Mouse (Mus musculus) stomach, adult 2 months (tissue): ENCODE results near the gene Ctsw. TPM values are rescaled to one million over a fixed set of nuclear protein-coding genes. Genes with fewer than 3 reads are reported as not detected.

Experiments used
- polyA plus RNA-seq: library from polyadenylated mRNA; depleted of rRNA; stranded (reverse); fragments of >200 nt; gene quantifications from 2 replicates; pipeline ENCODE4 v1.2.3, GENCODE M21; 2012; rRNA removed

Ctsw gene
- polyA plus RNA-seq: 0.39 and 0.48 TPM in 2 replicates

DNA sequence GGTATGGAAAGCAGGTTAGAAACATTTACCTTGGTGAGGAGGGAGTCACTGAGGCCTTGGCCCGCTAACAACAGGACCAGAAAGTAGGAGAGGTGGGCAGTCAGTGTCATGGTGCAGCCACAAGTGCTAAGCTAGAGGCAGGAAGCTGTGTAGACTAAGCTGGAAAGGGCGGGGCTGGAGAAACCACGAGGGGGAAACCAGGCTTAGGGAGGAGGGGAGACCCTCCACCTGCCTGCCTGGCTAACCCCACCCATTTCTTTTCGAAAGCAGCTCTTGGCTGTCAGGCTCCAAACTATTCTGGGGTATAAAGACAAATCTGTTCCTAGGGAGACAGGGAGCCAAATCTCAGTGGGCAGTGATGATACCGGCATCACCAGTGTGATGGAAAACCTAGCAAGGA, at the start of gene Ctsw:
Ctsw (minus strand) TSS at position 134 of the 400 bp plus-strand sequence.

DNA sequence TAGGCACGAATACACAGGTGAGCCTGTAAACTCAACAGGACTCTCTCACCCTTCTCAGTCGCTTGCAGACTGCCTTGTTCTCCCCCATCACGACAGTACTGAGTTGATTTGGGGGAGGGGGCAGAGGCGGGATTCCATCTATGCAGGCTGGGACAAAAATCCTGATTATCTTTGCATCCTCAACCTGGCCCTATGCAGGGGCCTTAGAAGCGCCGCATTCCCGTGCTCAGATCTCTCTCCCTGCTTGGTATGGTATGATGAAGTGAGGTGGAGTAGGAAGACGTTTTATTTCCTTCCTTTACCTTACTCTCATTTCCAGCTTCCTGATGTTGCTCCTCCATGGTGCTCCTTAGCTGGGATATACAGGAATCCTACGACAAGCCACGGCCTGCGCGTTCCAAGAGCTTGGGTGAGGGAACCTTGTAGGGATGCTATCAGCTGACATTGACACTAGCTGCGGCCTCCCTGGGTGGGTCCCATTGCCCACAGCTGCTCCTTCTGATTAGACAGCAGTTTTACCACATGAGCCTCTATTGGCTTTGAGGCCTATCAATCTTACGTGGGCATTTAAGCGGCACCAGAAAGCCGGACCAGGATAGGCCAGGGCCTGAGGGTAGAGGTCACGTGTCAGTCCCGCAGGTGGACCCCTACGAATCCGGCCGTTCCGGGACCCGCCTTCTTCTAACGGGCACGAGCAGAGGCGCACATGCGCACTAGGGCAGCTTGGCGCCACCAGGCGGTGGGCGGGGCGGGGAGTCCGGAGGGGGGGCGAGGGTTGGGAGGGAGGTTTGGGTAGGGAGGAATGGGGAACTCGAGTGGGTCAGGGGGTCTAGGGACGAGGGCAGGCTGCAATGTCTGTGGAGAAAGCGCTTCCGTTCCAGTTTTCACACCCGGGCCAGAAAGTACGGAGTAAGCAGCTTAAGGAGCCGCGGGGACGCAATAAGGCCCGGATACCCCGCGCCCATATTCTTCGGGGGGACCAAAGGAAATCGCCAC, 42.0 kb upstream of the Ctsw start, which contains the start of gene Snx32:
Snx32 (minus strand) TSS at position 508 of the 996 bp plus-strand sequence.

DNA sequence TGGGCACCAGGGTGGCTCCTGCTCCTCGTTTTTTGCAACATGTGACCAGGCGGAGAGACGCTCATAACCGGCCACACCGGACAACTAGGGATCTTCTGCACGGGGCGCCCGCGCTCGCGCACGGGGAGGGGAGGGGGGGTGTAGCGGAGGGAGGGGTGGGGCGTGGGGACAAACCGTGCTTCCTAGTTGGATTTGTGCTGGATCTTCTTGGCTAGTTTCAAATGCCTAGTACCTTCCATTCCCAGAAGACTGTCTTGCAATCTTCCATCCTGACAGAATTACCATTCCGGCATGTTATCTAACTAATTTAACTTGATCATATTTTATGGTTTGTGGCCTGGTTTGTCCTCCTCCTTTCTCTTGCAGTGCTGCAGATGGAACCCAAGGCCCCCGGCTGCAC, 35.4 kb upstream of the Ctsw start, which contains the start of gene 1700020D05Rik:
1700020D05Rik (minus strand) TSS at position 101 of the 400 bp plus-strand sequence.

DNA sequence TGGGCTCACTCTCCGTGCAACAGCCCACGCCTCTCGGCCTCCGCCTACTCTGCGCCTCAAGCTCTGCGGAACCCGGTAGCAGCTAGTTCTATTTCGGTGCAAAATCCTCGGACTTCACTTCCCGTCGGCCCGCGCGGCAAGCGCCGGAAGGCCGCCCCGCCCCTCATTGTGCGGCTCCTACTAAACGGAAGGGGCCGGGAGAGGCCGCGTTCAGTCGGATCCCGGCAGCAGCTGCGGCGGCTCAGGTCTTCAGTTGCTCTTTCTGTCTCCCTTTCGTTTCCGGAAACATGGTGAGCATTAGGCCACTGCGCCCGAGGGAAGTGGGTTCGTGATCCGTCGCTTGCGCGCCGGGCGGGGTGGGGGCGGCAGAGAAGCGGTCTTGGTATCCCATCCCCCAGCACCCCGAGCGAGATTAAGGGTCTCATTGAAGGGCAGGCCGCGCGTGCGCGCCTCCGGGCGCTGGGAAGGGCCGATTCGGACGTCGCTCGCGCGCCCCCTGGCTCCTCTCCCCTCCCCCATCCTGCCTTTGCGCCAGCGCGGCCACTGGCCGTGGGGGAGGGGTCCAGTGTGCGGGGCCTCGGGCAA, 22.1 kb upstream of the Ctsw start, which contains the start of gene Cfl1:
Cfl1 (plus strand) TSS at position 143 of the 585 bp plus-strand sequence.

DNA sequence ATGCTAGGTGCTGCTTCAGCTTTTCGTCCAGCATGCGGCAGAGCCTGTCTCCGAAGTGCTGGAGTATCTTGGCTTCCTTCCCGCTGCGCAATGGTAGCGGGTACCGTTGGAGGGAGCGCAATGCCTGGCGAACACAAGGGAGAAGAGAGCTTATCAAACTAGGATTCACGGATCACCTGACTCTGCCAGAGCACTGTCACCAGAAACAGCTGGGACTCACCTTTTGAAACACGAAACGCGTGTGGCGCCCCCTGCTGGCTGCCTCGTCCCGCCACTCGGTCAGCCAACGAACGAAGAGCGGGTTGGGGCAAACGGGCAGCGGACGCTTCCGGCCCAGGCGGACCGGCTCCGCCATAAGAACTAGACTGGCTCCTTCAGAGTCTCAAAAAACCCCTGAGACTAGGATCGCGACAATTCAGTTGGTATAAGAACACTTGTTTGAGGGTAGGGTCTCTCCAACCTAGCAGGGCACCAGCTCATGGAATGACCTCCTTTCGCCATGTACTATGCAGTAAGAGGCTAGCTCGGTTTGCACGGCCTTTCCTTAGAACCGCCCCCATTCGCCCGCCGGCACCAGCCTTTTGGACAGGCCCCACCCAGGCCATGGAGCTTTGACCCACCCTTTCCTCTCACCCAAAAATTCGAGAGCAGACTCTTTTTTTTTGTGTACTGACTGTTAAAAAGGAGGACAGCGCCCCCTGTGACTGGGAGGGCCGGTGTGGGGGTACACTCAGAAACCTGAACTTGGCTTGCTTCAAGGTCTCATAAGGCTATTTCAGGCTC, 19.7 kb upstream of the Ctsw start, which contains the start of gene Mus81:
Mus81 (minus strand) TSS at position 635 of the 783 bp plus-strand sequence.

DNA sequence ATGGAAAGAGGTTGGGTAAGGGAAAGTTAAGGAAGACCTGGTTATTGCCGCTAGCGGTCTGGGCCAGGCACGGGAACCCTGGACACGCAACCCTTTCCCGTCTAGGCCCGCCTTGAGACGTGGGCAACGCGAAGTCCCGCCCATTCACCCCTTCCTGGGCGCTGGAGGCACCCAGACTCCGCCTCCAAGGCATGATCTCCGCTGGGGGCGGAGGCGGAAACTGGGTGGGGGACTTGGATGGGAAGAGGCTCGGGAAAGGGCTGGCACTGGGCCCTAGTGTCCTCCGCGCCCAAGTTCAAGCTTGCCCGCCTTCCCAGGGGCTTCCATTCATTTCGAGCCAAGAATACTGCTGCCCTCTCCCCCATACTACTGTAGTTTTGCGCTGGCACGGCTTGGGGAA, 5.4 kb upstream of the Ctsw start, which contains the start of gene Efemp2:
Efemp2 (plus strand) TSS at position 235 of the 400 bp plus-strand sequence.

DNA sequence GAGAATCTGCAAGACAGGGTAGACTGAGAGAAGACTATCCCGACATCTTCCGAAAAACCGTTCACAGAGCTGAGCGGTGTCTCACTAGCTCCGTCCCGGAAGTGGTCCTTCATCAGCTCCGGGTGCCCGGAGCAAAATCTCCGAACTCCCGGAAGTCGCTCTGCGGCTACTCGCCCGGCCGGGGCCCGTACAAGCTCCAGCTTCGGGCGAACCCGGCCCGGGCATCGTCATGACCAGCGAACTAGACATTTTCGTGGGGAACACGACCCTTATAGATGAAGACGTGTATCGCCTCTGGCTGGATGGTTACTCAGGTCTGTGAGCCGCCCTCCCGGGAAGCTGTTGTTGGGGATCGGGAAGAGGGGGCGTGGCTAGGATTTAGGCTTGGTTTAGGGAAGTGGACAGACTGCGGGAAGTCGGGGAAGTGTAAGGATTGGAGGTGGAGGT, 7.8 kb downstream of the Ctsw start, which contains the start of gene Fibp:
Fibp (plus strand) TSS at position 151 of the 447 bp plus-strand sequence.

DNA sequence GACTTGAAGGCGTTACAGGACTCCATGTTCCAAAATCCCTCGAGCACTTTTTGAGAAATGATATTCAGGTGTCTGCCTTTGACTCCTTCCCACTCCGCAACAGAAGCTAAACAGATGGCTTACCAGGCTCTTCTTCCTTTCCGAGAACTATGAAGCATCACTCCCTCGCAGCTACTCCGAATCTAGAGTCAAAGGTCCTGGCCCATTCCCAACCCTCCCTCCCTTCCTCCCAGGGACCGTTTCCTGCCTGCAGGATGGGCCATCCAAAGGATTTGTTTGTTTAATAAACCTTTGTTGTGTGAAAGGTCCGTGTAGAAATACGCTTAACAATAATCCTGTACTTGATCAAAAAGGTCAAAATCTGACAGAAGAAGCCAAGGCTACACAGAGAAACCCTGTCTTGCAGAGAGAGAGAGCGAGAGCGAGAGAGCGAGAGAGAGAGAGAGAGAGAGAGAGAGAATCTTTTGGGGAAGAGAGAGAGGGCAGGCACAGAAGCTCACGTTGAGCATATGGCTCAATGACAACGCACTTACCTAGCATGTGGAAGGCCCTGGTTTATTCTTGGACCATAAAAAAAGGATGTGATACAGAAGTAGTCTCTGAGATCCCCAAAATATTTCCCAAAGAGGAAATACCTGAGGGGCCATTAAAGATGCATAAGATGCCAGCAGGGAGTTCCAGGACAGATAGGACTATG, 10.4 kb downstream of the Ctsw start, which contains the start of gene Ccdc85b:
Ccdc85b (minus strand) TSS at position 149 of the 697 bp plus-strand sequence.

DNA sequence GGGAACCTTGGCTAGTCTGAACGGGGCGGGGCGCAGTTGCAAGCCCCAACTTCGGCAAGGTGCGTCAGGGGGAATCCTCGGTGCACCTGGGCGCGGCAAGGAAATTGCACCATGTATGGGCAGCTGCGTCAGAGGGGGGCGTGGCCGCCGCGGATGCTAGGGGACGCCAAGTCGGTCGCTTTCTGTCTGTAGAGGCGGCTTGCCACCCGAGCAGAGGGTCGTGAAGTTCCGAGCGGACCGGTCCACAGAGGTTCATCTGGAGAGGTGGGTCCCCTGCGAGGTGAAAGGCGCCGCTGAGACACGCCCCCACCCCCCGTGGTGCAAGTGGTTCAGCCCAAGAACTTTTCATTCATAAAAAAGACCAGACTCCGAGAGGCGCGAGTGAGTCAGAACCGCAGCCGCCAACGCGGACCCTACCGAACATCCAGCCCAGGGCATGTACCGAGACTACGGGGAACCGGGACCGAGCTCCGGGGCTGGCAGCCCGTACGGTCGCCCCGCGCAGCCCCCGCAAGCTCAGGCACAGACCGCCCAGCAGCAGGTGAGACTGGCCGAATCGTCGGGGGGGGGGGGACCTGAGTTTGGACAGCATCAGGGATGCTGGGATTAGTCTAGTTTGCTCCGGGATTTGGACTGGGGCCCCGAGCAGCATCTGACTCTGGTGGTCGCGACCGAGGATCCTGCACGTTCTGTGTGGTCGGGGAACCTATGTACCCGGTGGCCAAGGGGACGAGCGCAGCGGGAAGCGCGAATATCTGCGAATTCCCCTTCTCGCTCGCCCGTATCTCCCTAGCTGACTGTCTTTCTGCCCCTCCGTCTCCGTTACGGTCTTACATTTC, 20.6 kb downstream of the Ctsw start, which contains the start of gene Fosl1:
Fosl1 (plus strand) TSS at position 33 of the 839 bp plus-strand sequence.

DNA sequence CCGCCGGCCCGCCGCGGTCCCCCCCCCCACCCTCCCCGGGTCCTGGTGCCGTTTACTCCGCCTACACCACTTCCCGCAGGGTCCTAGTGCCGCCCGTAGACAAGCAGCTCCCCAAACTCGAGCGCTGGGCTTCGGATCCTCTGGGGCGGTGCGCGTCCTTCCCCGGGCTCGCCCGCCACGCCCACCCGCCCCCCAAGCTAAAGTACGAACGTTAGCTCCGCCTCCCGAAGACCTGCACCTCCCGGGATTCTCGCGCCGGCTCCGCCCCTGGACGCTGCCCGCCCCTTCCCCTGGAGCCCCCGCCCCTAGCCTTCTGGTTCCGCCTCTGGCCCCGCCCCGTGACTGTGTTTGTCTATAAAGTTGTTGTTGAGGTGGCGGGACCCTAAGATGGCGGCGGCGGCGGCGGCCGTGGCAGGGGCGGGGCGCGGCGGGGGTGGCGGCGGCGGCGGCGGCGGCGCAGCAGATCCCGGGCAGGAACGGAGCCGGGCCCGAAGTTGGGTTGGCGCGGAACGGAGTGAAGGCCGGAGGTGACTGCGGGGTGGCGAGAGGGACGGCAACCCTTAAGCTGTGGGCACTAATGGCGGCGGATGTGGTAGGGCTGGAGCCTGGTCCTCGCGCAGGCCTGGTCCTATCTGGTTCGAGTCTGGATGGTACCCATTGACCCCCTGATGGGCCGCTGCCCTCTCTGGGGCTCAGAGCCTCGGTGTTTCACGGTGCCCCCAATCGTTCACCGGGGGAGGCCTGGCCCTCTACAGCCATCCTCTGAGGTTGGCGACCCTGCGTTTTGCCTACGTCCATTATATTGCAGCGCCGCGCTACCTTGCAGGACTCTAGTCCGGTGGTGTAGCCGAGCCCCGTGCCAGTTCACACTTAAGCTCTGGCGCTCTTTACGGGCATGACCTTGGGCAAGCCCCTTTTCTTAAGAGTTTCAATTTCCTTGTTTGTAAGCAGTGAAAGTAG, 43.2 kb downstream of the Ctsw start, which contains the start of the genes Drap1 and AI837181:
Drap1 (minus strand) TSS at position 198 of the 960 bp plus-strand sequence.
AI837181 (plus strand) TSS at position 363 of the 960 bp plus-strand sequence.

Other genes with a start within 250 kb of the Ctsw start
- gene Pacs1, start 195.4 kb downstream of the Ctsw start, polyA plus RNA-seq: 8.3 and 8.5 TPM in 2 replicates
- 56.0 and 68.1 TPM in 2 replicates for gene Sf3b2, start 173.1 kb downstream of the Ctsw start, polyA plus RNA-seq
- 0.16 and 0.17 TPM in 2 replicates for gene Gal3st3, start 170.2 kb downstream of the Ctsw start, polyA plus RNA-seq
- not detected in 2 replicates for gene Catsper1, start 132.8 kb downstream of the Ctsw start, polyA plus RNA-seq
- gene Cst6, start 118.9 kb downstream of the Ctsw start, polyA plus RNA-seq: 375 and 786 TPM in 2 replicates
- 12.8 and 13.9 TPM in 2 replicates for gene Eif1ad, start 101.8 kb downstream of the Ctsw start, polyA plus RNA-seq
- 79.4 and 85.3 TPM in 2 replicates for gene Banf1, start 101.3 kb downstream of the Ctsw start, polyA plus RNA-seq
- gene Sart1, start 79.8 kb downstream of the Ctsw start, polyA plus RNA-seq: 3.3 and 5.9 TPM in 2 replicates
- 0.38 TPM in 1 of 2 replicates, not detected in the other for gene Tsga10ip, start 66.0 kb downstream of the Ctsw start, polyA plus RNA-seq
- 65.5 and 68.9 TPM in 2 replicates for gene Drap1, start 43.5 kb downstream of the Ctsw start, polyA plus RNA-seq
- 39.1 and 49.8 TPM in 2 replicates for gene AI837181, start 43.4 kb downstream of the Ctsw start, polyA plus RNA-seq
- 3.9 and 5.8 TPM in 2 replicates for gene Fosl1, start 21.0 kb downstream of the Ctsw start, polyA plus RNA-seq
- gene Ccdc85b, start 10.6 kb downstream of the Ctsw start, polyA plus RNA-seq: 4.7 and 7.0 TPM in 2 replicates
- gene Fibp, start 7.9 kb downstream of the Ctsw start, polyA plus RNA-seq: 58.0 and 59.2 TPM in 2 replicates
- gene Efemp2, start 5.4 kb upstream of the Ctsw start, polyA plus RNA-seq: 42.2 and 56.1 TPM in 2 replicates
- 23.4 and 28.0 TPM in 2 replicates for gene Mus81, start 19.9 kb upstream of the Ctsw start, polyA plus RNA-seq
- 163 and 181 TPM in 2 replicates for gene Cfl1, start 21.9 kb upstream of the Ctsw start, polyA plus RNA-seq
- 0.14 TPM in 1 of 2 replicates, not detected in the other for gene 1700020D05Rik, start 35.3 kb upstream of the Ctsw start, polyA plus RNA-seq
- gene Snx32, start 42.0 kb upstream of the Ctsw start, polyA plus RNA-seq: 1.4 and 3.3 TPM in 2 replicates
- 15.5 and 19.7 TPM in 2 replicates for gene Ovol1, start 92.1 kb upstream of the Ctsw start, polyA plus RNA-seq
- gene Ap5b1, start 99.5 kb upstream of the Ctsw start, polyA plus RNA-seq: 7.9 and 8.8 TPM in 2 replicates
- 33.0 and 50.2 TPM in 2 replicates for gene Rnaseh2c, start 133.4 kb upstream of the Ctsw start, polyA plus RNA-seq
- 16.5 and 19.2 TPM in 2 replicates for gene Kat5, start 141.7 kb upstream of the Ctsw start, polyA plus RNA-seq
- 51.2 and 52.1 TPM in 2 replicates for gene Rela, start 169.0 kb upstream of the Ctsw start, polyA plus RNA-seq
- gene Sipa1, start 195.2 kb upstream of the Ctsw start, polyA plus RNA-seq: 17.8 and 23.9 TPM in 2 replicates
- 39.8 and 46.6 TPM in 2 replicates for gene Map3k11, start 220.2 kb upstream of the Ctsw start, polyA plus RNA-seq
- 72.3 and 74.8 TPM in 2 replicates for gene Pcnx3, start 220.4 kb upstream of the Ctsw start, polyA plus RNA-seq
- gene Kcnk7, start 235.9 kb upstream of the Ctsw start, polyA plus RNA-seq: 5.6 and 9.1 TPM in 2 replicates